Mouse (Mus musculus): ENCODE data around the gene Sumf2. TPM values are rescaled to one million over a fixed set of nuclear protein-coding genes. Genes with fewer than 3 reads are reported as not detected.
"Not testable (repeated sequence)": the region's sequence is repeated elsewhere in the genome, so short reads cannot be mapped to it uniquely, and the experiment has no call there.

Sumf2 gene
- polyA plus RNA-seq, 1 experiment from 2014 or later = 28.7 TPM

- Histone ChIP-seq H3K4me3 (no peak overlapping the region), H3K9me3 (no peaks in the 10 kb centered on the region), H3K4me2 (no peak overlapping the region), H3K27me3 (replicated peaks) (no peaks in the 10 kb centered on the region), H3K36me3 (peaks cover 28% of the 10 kb centered on the region), H3K4me1 (peaks cover 8% of the 10 kb centered on the region), H3K9ac (no peak overlapping the region), H3K27ac (replicated peaks) (0 out of 2 replicates have a peak overlapping the region, but pooled peaks have one; percentile 24)
- 45% methylated on average over 9 of the region's 9 CpGs for WGBS
- no peak for ATAC-seq (ENCODE audit: extremely low read depth, insufficient number of reproducible peaks, low FRiP score, low TSS enrichment)
These were observed 31.1 kb downstream of the Sumf2 start for GRCm38 (mm10) chr5:129877731-129878455.

DNA sequence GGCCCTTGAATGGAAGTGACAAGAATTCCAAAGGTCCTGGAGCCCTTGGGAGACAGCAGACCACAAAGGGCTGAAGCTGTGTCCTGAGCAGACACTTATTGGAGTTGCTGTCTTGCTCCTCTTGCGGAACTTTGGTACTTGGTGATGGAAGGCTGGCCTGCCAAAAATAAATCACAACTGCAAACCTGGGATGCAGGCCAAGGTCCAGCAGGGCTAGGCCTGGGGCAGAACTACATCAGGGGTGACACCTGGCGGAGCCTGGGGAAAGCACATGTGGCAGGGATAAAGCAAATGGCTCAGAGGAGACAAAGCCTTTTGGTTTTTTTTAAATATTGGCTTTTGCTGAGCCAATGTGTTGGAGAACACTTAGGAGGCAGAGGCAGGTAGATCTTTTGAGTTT, 32.2 kb downstream of the Sumf2 start:
- H3K36me3 ChIP-seq = peaks cover 35% of the 10 kb centered on the region
- no peaks in the 10 kb centered on the region for H3K9me3 ChIP-seq
- no peak overlapping the region for H3K4me3 ChIP-seq
- H3K9ac ChIP-seq = no peak overlapping the region
- H3K27ac ChIP-seq (replicated peaks) = peak overlapping the region; percentile 65
- peaks cover 8% of the 10 kb centered on the region for H3K4me1 ChIP-seq
- no peak for ATAC-seq (ENCODE audit: extremely low read depth, insufficient number of reproducible peaks, low FRiP score, low TSS enrichment)
- 32% methylated on average over 2 of the region's 2 CpGs for WGBS
- H3K27me3 ChIP-seq (replicated peaks) = no peaks in the 10 kb centered on the region
- no peak overlapping the region for H3K4me2 ChIP-seq

DNA sequence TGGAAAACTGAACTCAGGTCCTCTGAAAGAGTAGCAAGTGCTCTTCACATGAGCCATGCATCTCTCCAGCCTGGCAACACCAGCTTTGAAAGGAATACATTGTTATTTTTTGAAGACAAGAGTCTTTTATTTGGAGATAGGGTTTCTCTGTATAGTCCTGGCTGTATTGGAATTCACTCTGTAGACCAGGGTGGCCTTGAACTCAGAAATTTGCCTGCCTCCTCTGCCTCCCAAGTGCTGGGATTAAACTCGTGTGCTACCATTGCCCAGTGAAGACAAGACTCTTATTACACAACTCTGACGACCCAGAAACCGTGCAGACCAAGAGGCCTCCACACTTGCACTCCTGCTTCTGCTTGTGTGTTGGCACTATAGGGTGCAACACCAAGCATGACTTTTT, 33.1 kb downstream of the Sumf2 start:
- WGBS = 61% methylated on average over 3 of the region's 3 CpGs
- Histone ChIP-seq H3K4me3 (no peak overlapping the region), H3K9ac (no peak overlapping the region), H3K9me3 (no peaks in the 10 kb centered on the region), H3K36me3 (peaks cover 44% of the 10 kb centered on the region), H3K27ac (replicated peaks) (no peak overlapping the region), H3K27me3 (replicated peaks) (no peaks in the 10 kb centered on the region), H3K4me1 (peaks cover 13% of the 10 kb centered on the region), H3K4me2 (no peak overlapping the region)
- ATAC-seq (ENCODE audit: extremely low read depth, insufficient number of reproducible peaks, low FRiP score, low TSS enrichment) = no peak

GRCm38 (mm10) chr5:129886271-129886670, 39.5 kb downstream of the Sumf2 start:
- H3K9ac ChIP-seq = peak overlapping the region; percentile 87
- H3K27me3 ChIP-seq (replicated peaks) = no peaks in the 10 kb centered on the region
- H3K27ac ChIP-seq (replicated peaks) = peak overlapping the region; percentile 95
- H3K9me3 ChIP-seq = no peaks in the 10 kb centered on the region
- ATAC-seq (ENCODE audit: extremely low read depth, insufficient number of reproducible peaks, low FRiP score, low TSS enrichment) = no peak
- WGBS = 23% methylated on average over 10 of the region's 10 CpGs
- peak overlapping the region; percentile 95 for H3K4me2 ChIP-seq
- H3K4me1 ChIP-seq = peaks cover 20% of the 10 kb centered on the region
- peaks cover 35% of the 10 kb centered on the region for H3K36me3 ChIP-seq
- peak overlapping the region; percentile 69 for H3K4me3 ChIP-seq

DNA sequence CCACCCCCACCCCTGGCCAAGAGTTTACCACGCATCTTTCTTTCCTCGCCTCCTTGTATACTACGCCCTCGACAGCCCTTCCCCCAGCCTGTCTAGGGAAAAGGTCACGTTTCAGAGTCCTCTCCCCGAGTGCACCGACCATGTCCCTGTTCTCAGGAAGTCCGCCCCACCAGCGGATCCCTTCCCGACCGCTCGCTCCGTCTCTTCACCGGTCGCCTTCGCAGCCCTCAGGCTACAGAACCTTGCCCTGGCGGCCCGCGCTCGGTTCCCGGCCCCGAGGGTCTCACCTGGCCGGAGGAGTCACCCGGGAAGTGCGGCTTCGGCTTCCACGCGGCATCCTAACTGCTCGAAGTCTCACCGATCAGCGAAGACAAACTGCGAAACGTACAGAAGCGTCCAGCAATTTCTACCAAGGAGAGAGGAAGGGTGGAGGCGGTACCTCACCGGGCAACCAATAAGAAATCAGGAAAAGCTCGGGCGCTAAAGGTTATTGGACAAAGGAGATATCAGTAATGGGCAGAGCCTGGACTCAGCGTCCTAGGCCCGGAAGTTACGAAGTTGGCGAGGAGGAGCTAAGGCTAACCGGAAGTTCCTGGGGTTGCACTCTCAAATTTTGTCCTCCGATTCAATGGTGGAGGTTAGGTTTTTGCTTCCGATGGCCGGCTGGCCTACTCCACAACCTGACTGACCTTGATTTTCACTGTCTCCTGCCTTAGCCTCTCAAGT, 40.3 kb downstream of the Sumf2 start, which contains the start of gene Chchd2:
Chchd2 (minus strand) TSS at position 560 of the 726 bp plus-strand sequence.
- H3K9me3 ChIP-seq = no peaks in the 10 kb centered on the region
- H3K4me3 ChIP-seq = peak within 1 kb of the TSS; percentile 69
- peak; percentile 98 for ATAC-seq (ENCODE audit: extremely low read depth, insufficient number of reproducible peaks, low FRiP score, low TSS enrichment)
- WGBS = under 1% methylated on average over 46 of the region's 46 CpGs
- H3K4me2 ChIP-seq = peak within 1 kb of the TSS; percentile 95
- peak within 1 kb of the TSS; percentile 95 for H3K27ac ChIP-seq (replicated peaks)
- H3K9ac ChIP-seq = peak within 1 kb of the TSS; percentile 87
- peaks cover 27% of the 10 kb centered on the region for H3K36me3 ChIP-seq
- peaks cover 20% of the 10 kb centered on the region for H3K4me1 ChIP-seq
- H3K27me3 ChIP-seq (replicated peaks) = no peaks in the 10 kb centered on the region

- H3K27me3 ChIP-seq (replicated peaks); ATAC-seq (ENCODE audit: extremely low read depth, insufficient number of reproducible peaks, low FRiP score, low TSS enrichment); H3K4me3 ChIP-seq; H3K9ac ChIP-seq; H3K27ac ChIP-seq (replicated peaks); H3K4me2 ChIP-seq; H3K36me3 ChIP-seq; H3K9me3 ChIP-seq: not testable (repeated sequence)
- 72% methylated on average over 6 of the region's 7 CpGs for WGBS
- H3K4me1 ChIP-seq = peaks cover 15% of the 10 kb centered on the region
These were observed 43.6 kb downstream of the Sumf2 start for GRCm38 (mm10) chr5:129890390-129890789.

GRCm38 (mm10) chr5:129895198-129896088, 48.7 kb downstream of the Sumf2 start, which contains the start of gene Zbed5:
Gene Zbed5, plus strand, starts transcription at chr5:129895723.
- Histone ChIP-seq H3K9me3 (no peaks in the 10 kb centered on the region), H3K27ac (replicated peaks) (no peak within 1 kb of the TSS), H3K36me3 (no peaks in the 10 kb centered on the region), H3K4me2 (peak within 1 kb of the TSS; percentile 92), H3K27me3 (replicated peaks) (no peaks in the 10 kb centered on the region), H3K4me1 (peaks cover 11% of the 10 kb centered on the region), H3K9ac (peak within 1 kb of the TSS; percentile 83), H3K4me3 (peak within 1 kb of the TSS; percentile 74)
- peak; percentile 90 for ATAC-seq (ENCODE audit: extremely low read depth, insufficient number of reproducible peaks, low FRiP score, low TSS enrichment)
- WGBS = 3% methylated on average over 44 of the region's 44 CpGs

DNA sequence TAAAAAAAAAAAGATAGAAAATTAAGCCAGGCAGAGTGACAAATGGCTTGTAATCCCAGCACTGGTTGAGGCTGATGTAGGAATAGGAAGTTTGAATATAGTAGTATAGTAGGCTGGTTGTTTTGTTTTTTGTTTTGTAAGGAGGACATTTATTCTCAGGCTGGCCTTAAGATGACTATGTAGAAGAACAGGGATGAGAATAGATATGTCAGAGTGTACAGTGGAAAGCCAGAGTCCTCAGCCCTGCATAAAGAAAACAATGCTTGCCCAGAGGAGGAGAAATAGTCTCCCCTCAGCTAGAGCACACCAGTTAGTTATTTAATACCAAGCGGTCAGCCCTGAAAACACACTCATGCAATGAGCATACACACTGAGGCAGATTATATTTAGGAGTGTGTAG, 51.7 kb downstream of the Sumf2 start, which contains the start of gene Phkg1:
Phkg1 (minus strand) TSS at position 101 of the 400 bp plus-strand sequence.
- no peak within 1 kb of the TSS for H3K9ac ChIP-seq
- no peak for ATAC-seq (ENCODE audit: extremely low read depth, insufficient number of reproducible peaks, low FRiP score, low TSS enrichment)
- H3K27ac ChIP-seq (replicated peaks) = no peak within 1 kb of the TSS
- H3K4me3 ChIP-seq = no peak within 1 kb of the TSS
- peaks cover 11% of the 10 kb centered on the region for H3K4me1 ChIP-seq
- no peaks in the 10 kb centered on the region for H3K27me3 ChIP-seq (replicated peaks)
- no peaks in the 10 kb centered on the region for H3K9me3 ChIP-seq
- no peak within 1 kb of the TSS for H3K4me2 ChIP-seq
- WGBS = 85% methylated on average over 1 of the region's 1 CpGs
- peaks cover 20% of the 10 kb centered on the region for H3K36me3 ChIP-seq

GRCm38 (mm10) chr5:129907775-129908174, 61.0 kb downstream of the Sumf2 start:
- Histone ChIP-seq H3K36me3 (peaks cover 6% of the 10 kb centered on the region), H3K27ac (replicated peaks) (no peak overlapping the region), H3K4me3 (peak overlapping the region; percentile 69), H3K4me1 (peaks cover 10% of the 10 kb centered on the region; the same call in 1 of the 2 replicates), H3K9me3 (no peaks in the 10 kb centered on the region), H3K27me3 (replicated peaks) (no peaks in the 10 kb centered on the region), H3K4me2 (peak overlapping the region; percentile 91), H3K9ac (peak overlapping the region; percentile 89)
- ATAC-seq (ENCODE audit: extremely low read depth, insufficient number of reproducible peaks, low FRiP score, low TSS enrichment) = no peak
- 22% methylated on average over 4 of the region's 4 CpGs for WGBS

DNA sequence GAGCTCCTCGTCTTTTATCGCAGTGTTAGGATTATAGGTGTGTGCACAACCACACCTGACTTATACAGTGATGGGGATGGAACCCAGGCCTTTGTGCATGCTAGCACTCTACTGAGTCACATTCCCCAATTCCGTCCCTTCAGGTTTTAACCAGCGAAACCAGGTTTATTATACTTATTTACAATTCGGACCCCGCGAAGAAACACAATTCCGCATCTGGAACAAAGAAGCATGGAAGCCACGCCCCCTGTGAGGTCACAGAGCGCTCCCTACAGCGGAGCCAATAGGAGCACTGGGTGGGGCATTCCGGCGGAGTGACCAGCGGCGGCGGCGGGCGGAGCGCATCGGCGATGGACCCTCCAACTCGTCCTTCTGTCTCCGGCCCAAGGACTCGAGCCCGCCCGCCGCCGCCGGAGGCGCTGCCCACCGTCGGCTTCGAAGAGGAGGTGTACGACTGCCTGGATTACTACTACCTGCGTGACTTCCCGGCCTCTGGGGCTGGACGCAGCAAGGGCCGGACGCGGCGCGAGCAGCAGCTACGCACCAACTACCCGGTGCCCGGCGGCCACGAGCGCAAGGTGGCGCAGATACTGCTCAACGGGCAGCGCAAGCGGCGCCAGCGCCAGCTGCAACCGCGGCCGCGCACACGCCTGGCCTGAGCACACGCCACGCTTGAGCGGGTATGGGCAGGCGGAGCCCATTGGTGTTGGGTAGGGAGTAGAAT, 61.6 kb downstream of the Sumf2 start, which contains the start of gene Nupr1l:
Nupr1l (plus strand) TSS at position 299 of the 724 bp plus-strand sequence.
- Histone ChIP-seq H3K27ac (replicated peaks) (peak within 1 kb of the TSS; percentile 88), H3K36me3 (no peaks in the 10 kb centered on the region), H3K9ac (peak within 1 kb of the TSS; percentile 89), H3K4me1 (peaks cover 10% of the 10 kb centered on the region; the same call in 1 of the 2 replicates), H3K4me2 (peak within 1 kb of the TSS; percentile 91), H3K4me3 (peak within 1 kb of the TSS; percentile 69), H3K27me3 (replicated peaks) (no peaks in the 10 kb centered on the region), H3K9me3 (no peaks in the 10 kb centered on the region)
- WGBS = under 1% methylated on average over 63 of the region's 63 CpGs
- peak; percentile 94 for ATAC-seq (ENCODE audit: extremely low read depth, insufficient number of reproducible peaks, low FRiP score, low TSS enrichment)

Measured in heart, embryonic 13.5 days (tissue).